8 mouse cellular contexts compared by ENCODE assay signal in genomic region chr8:35070246-35070989, GRCm38 (mm10).
DNase-seq lines count a peak whose midpoint lies in the region; ATAC-seq lines count a peak whose summit lies in the region.
"Had no signal": no experiment of that assay in that cellular context is flagged by ENCODE, and none has a peak within 500 bp of the region (broad histone marks: within the 10 kb centered on the region; RNA-seq: fewer than 3 reads in every experiment).

No protein-coding gene starts in this region.

- no peak overlapping the region for H3K27ac ChIP-seq in kidney, embryonic 16.5 days (ENCODE audit: low read length)

- no peak overlapping the region for H3K9ac ChIP-seq in kidney, embryonic 16.5 days (replicated peaks; ENCODE audit: low read length)

- no peak for ATAC-seq in kidney, embryonic 16.5 days (ENCODE audit: low FRiP score, low TSS enrichment)

- WGBS in kidney, embryonic 16.5 days: 60% methylated on average over 7 of the region's 7 CpGs

- H3K36me3 ChIP-seq in kidney, embryonic 16.5 days (ENCODE audit: insufficient read depth, low read length): no peaks in the 10 kb centered on the region

- no peak overlapping the region for H3K4me3 ChIP-seq in kidney, embryonic 16.5 days (ENCODE audit: low read length)

- H3K4me1 ChIP-seq in kidney, embryonic 16.5 days (ENCODE audit: insufficient read depth, low read length): peaks cover 1% of the 10 kb centered on the region; the same call in 1 of the 2 replicates

- no peaks in the 10 kb centered on the region for H3K9me3 ChIP-seq in kidney, embryonic 16.5 days (ENCODE audit: low read length)

- no peak overlapping the region for H3K4me2 ChIP-seq in kidney, embryonic 16.5 days (replicated peaks; ENCODE audit: low read depth, low read length)

- peak; percentile 15 for DNase-seq in kidney, postnatal 10 days
- DNase-seq in brain, adult 2 months (ENCODE audit: low read depth, low spot score): peak; percentile 75
- DNase-seq in heart, postnatal 10 days: peak; percentile 49 to 50
- peak; percentile 24 for DNase-seq in mesoderm, embryonic 11.5 days (ENCODE audit: low read depth, low spot score)
- no peak for DNase-seq in ovary, postnatal 36 days (ENCODE audit: low spot score)
- DNase-seq in liver: no peak
- DNase-seq: adrenal gland, postnatal 14 days had no signal

- intact Hi-C loops in heart, postnatal 10 days (cut with DNase I): no loop called here

- no peaks in the 10 kb centered on the region for H3K27me3 ChIP-seq in kidney, embryonic 16.5 days (ENCODE audit: insufficient read depth, low read length)

Comparison
In these comparisons a context has a peak if more than half of its experiments do, and no peak if none do; other contexts are left out.
1. DNase-seq: peak in kidney, postnatal 10 days (single experiment), brain, adult 2 months (single experiment), heart, postnatal 10 days (2 of 2) and mesoderm, embryonic 11.5 days (single experiment); none in ovary, postnatal 36 days (single experiment) and liver (single experiment).